Mouse (Mus musculus) forebrain, embryonic 13.5 days (tissue): Measurements from ENCODE around the gene Rbms1. TPM values are rescaled to one million over a fixed set of nuclear protein-coding genes. Genes with fewer than 3 reads are reported as not detected.

ENCODE experiments used
- ATAC-seq: fragments of 200-750 bp; cut with Nextera tagmentation; 2 replicates; pipeline ENCODE4 v1.8.0; 2017
- H3K27ac ChIP-seq: fragments of 300-500 bp; sonication (generic); 2 replicates; pipeline ENCODE4 v1.5.1; 2015; ENCODE audit warnings: inconsistent platforms, mild to moderate bottlenecking, moderate library complexity
- H3K27me3 ChIP-seq: fragments of 300-500 bp; sonication (generic); 2 replicates; pipeline ENCODE4 v1.6.1; 2015; ENCODE audit warnings: mild to moderate bottlenecking, inconsistent platforms
- H3K36me3 ChIP-seq: fragments of 300-500 bp; sonication (generic); 2 replicates; pipeline ENCODE4 v1.6.1; 2015; ENCODE audit warnings: mild to moderate bottlenecking, inconsistent platforms; ENCODE audit not compliant: poor library complexity, severe bottlenecking
- H3K4me1 ChIP-seq: fragments of 300-500 bp; sonication (generic); 2 replicates; pipeline ENCODE4 v1.6.1; 2015; ENCODE audit warnings: inconsistent platforms
- H3K4me2 ChIP-seq: fragments of 300-500 bp; sonication (generic); 2 replicates; pipeline ENCODE4 v1.6.1; 2015; ENCODE audit warnings: inconsistent platforms, mild to moderate bottlenecking, moderate library complexity
- H3K4me3 ChIP-seq: fragments of 300-500 bp; sonication (generic); 2 replicates; pipeline ENCODE4 v1.5.1; 2015; ENCODE audit warnings: mild to moderate bottlenecking, inconsistent platforms
- H3K9ac ChIP-seq: fragments of 300-500 bp; sonication (generic); 2 replicates; pipeline ENCODE4 v1.6.1; 2015; ENCODE audit warnings: mild to moderate bottlenecking, inconsistent platforms
- H3K9me3 ChIP-seq: fragments of 300-500 bp; sonication (generic); replicated peaks from 2 replicates; pipeline ENCODE4 v1.6.1; 2016; ENCODE audit warnings: inconsistent platforms
- WGBS: fragments of 180-500 bp; shearing (Covaris S2); methylation state at CpG from one replicate; pipeline ENCODE4 v1.1.7; 2015; 5-methylcytosine and 5-hydroxymethylcytosine counted together
- polyA plus RNA-seq: library from polyadenylated mRNA; unstranded; fragments of >200 nt; fragmentation: Nextera tagmentation; extraction: Ambion mirVana; gene quantifications from 2 replicates; pipeline ENCODE4 v1.2.1, GENCODE M21; 2015

Rbms1 gene
- polyA plus RNA-seq, 1 experiment from 2014 or later, result 14.2 TPM

GRCm38 (mm10) chr2:60883043-60883365, 80.0 kb downstream of the Rbms1 start:
- 82% methylated on average over 3 of the region's 3 CpGs for WGBS
- no peaks in the 10 kb centered on the region; the same call in 1 of the 2 replicates for H3K9me3 ChIP-seq
- H3K4me2 ChIP-seq, result no peak overlapping the region
- peaks cover 18% of the 10 kb centered on the region for H3K4me1 ChIP-seq
- H3K27ac ChIP-seq, result no peak overlapping the region
- no peaks in the 10 kb centered on the region for H3K36me3 ChIP-seq
- H3K9ac ChIP-seq, result no peak overlapping the region
- peaks cover 85% of the 10 kb centered on the region for H3K27me3 ChIP-seq
- no peak for ATAC-seq
- H3K4me3 ChIP-seq, result no peak overlapping the region

DNA sequence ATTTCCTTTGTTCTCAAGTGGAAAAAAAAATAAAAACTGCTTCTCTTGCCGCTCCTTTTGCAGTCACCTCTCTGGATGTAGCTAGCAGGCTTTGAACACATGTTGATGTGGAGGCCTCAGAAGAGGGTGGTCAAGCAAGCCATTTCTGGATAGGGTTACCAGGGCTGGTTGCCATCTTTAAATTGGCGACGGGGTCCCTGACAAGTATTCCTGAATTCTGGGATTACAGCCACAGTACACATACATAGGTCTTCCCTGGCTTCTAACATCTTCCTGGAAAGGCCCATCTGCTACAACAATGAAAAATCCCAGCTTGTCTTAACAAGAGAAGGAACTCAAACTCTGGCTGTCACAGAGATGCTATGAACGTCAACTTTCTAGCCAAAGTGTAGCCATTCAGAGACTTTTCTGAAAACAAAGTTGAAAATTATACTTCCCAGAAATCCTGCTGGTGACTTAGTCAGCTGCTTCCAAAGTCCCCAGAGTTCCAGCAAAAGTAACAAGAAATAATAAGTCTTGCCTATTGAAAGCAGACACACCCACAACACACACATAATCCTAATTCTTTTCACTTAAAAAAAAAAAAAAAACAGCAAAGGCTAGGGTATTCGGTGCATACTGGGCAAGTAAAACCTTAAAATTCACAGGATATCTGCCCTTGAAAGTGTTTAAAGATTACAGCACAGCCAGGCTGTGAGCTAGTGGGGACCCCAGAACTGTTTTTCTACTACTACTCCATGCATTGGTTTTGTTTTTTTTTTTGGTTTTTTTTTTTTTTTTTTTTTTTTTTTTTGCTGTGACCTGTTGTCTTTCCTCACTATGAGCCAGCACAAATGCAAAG, 80.6 kb downstream of the Rbms1 start:
- Histone ChIP-seq H3K4me1 (peaks cover 18% of the 10 kb centered on the region), H3K9ac (no peak overlapping the region), H3K27ac (no peak overlapping the region), H3K4me2 (no peak overlapping the region), H3K4me3 (no peak overlapping the region), H3K27me3 (peaks cover 88% of the 10 kb centered on the region), H3K9me3 (no peaks in the 10 kb centered on the region; the same call in 1 of the 2 replicates), H3K36me3 (no peaks in the 10 kb centered on the region)
- 50% methylated on average over 5 of the region's 5 CpGs for WGBS
- no peak for ATAC-seq

DNA sequence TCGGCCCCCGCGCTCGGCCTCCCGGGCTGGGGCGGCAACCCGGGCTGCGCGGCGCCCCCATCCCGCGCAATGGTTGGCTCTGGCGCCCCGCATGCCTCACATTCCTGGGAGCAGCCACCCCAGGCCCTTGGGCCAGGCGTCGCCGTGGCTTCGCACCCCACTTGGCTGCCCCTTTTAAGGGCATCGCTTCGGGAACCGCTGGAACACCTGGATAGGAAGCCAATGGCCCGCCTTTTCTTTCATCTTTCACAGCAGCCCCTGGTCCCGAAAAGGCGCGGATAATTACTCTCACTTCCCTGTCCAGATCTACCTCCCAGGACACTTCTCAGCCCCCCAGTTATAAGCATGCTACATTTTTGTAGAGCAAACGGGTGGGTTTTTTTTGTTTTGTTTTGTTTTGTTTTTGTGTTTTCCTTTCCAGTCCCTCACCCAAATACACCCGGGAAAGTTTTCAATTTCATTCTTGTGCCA, 81.4 kb downstream of the Rbms1 start:
- Histone ChIP-seq H3K27me3 (peaks cover 90% of the 10 kb centered on the region), H3K4me2 (peak overlapping the region; percentile 97)
- no peak; the same call in 1 of the 2 replicates for ATAC-seq

DNA sequence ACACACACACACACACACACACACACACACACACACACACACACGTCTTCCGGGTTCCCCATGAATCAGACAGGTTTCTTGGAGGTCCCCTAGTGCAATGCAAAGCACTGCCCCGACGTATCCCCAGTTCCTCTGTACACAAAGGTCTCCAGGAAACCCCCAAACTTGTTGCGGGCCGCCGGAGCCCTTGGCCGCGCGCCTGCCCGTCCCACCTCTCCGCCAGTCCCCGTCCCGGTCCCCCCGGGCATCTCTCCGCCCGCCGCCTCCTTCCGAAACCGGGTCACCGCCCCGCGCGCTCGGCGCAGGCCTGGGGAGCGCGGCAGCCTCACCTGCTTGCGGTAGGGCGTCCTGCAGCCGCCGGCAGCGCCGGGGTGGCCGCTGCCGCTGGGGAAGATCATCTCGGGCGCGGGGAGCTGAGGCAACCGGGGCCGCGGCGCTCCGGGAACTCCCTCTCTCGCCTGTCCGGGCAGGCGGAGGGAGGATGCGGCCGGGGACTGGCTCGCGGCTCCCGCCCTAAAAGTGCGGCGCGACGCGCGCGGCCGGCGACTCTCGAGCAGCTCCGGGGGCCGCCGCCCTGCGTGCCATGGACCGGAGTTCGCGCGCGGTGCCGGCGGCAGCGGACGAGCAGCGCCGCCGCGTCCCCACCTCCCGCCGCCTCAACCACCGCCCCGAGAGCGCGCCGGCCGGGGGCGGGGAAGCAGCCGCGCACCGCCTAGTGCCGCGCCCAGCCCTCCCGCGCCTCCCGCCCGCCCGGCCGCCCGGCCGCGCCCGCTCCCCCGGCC, 82.0 kb downstream of the Rbms1 start:
- Histone ChIP-seq H3K4me3 (peak overlapping the region; percentile 72), H3K9ac (peak overlapping the region; percentile 73), H3K27ac (no peak overlapping the region), H3K4me2 (peak overlapping the region; percentile 97), H3K9me3 (no peaks in the 10 kb centered on the region; the same call in 1 of the 2 replicates), H3K36me3 (no peaks in the 10 kb centered on the region), H3K4me1 (peaks cover 18% of the 10 kb centered on the region), H3K27me3 (peaks cover 94% of the 10 kb centered on the region)
- WGBS, result under 1% methylated on average over 59 of the region's 104 CpGs
- peak; percentile 88 for ATAC-seq

More for the DNA sequence above, 81.4 kb downstream of the Rbms1 start:
- WGBS, result 1% methylated on average over 17 of the region's 27 CpGs
- H3K36me3 ChIP-seq, result no peaks in the 10 kb centered on the region
- H3K4me1 ChIP-seq, result peaks cover 18% of the 10 kb centered on the region
- H3K9me3 ChIP-seq, result no peaks in the 10 kb centered on the region; the same call in 1 of the 2 replicates
- peak overlapping the region; percentile 73 for H3K9ac ChIP-seq
- H3K4me3 ChIP-seq, result peak overlapping the region; percentile 72
- H3K27ac ChIP-seq, result no peak overlapping the region

DNA sequence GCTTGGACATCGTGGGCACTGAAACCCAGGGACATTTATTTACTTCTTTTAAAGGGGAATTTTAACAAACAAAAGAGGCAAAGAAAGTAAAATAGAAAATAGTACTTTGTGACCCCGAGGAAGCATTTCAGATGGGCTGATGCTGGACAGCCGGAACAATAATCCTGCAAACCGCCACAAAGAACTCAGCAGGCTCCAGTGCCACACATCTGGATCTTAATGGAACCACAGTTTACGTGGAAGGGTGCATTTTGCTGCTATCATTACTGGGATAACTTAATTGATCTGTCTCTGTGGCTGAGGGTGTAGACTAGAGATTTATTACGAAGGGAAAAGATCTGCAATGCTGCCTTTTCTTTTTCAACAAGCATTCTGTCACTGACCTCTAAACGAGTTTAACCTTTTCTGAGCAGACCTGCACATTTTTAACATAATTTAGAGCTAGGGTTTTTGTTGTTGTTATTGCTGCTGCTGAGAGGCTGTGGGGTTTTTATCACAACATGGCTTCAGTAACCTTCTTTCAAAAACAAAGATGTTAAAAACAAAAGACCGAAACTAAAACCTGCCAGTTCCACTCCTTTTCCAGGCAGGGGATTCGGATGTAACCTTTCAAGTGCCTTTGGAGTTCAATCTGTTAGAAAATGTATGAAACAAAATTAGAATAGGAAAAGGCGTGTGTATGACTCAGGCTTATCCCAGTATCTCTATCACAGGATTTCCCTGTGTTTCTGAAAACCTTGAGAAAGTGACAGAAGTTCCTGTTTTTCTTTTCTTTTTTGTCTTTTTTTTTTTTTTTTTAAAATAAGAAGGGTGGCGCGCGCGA, 82.8 kb downstream of the Rbms1 start:
- Histone ChIP-seq H3K4me3 (peak overlapping the region; percentile 72), H3K36me3 (no peaks in the 10 kb centered on the region), H3K4me1 (peaks cover 18% of the 10 kb centered on the region), H3K9ac (no peak overlapping the region), H3K27me3 (peaks cover 94% of the 10 kb centered on the region), H3K4me2 (peak overlapping the region; percentile 97), H3K27ac (no peak overlapping the region), H3K9me3 (no peaks in the 10 kb centered on the region)
- ATAC-seq, result no peak
- WGBS, result under 1% methylated on average over 14 of the region's 14 CpGs

- Histone ChIP-seq H3K27me3 (peaks cover 94% of the 10 kb centered on the region), H3K4me3 (no peak overlapping the region), H3K9me3 (no peaks in the 10 kb centered on the region), H3K9ac (no peak overlapping the region), H3K4me2 (peak overlapping the region; percentile 97), H3K4me1 (peaks cover 18% of the 10 kb centered on the region), H3K36me3 (no peaks in the 10 kb centered on the region), H3K27ac (no peak overlapping the region)
- no peak for ATAC-seq
- 3% methylated on average over 5 of the region's 5 CpGs for WGBS
These were observed 83.7 kb downstream of the Rbms1 start for GRCm38 (mm10) chr2:60879141-60879818.

DNA sequence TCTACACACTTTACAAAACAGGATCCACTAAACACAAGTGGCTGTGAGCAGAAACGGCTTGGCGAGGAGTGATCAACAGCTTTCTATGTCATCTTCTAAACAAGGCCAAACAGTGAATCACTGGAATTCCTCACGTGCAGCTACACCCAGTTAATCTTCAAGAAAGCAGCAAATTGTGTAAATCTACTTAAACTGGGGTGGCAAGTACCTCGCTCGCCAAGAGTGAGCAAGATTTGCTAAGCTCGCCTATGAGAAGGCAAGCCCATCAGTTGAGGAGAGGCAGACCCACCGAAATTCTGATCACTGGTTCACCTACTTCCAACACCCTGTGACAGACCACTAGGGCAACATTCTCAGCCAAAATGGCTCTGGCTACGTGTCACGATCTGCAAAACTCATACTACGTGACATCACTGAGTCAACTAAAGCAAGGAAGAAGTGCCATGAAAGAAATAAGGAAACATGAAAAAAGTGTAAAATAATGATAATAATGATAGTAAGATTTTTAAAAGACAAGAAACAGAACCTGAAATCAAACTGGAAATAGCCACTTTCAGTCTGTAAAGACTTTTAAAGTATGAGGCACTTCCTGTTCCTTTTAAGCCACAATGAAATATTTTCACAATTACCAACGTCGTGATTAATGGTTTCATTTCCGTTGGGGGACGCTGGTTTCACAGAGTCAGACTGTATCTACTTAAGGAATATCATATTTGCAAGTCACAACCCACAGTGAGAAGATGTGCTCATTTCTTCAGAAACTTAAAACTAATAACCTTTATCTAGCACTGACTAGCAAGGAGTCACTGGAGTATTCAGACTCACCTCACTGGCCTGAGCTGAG, 85.2 kb downstream of the Rbms1 start:
- 76% methylated on average over 14 of the region's 14 CpGs for WGBS
- ATAC-seq, result no peak
- Histone ChIP-seq H3K27ac (no peak overlapping the region), H3K9me3 (no peaks in the 10 kb centered on the region), H3K36me3 (no peaks in the 10 kb centered on the region), H3K27me3 (peaks cover 97% of the 10 kb centered on the region), H3K9ac (no peak overlapping the region), H3K4me2 (no peak overlapping the region), H3K4me3 (no peak overlapping the region), H3K4me1 (peaks cover 18% of the 10 kb centered on the region)

DNA sequence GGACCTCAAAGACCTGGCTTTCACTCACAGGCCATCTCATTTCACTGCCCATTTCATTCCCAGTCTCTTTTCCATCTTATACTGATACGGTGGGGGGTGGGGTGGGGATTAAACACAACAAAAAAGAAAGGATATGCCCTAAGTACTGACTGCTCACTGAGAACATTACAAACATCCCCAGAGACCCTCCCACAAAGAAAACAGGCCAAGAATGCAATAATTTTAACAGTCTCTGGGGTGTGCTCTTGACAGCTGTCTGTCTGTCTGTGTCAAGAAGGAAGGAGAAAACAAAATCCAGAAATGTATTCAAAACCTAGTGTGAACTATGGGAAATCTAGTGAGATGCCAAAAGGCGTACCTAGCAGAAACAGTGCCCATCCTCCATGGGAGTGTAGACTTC, 86.1 kb downstream of the Rbms1 start:
- Histone ChIP-seq H3K27me3 (peaks cover 97% of the 10 kb centered on the region), H3K36me3 (no peaks in the 10 kb centered on the region), H3K4me3 (no peak overlapping the region), H3K4me1 (peaks cover 18% of the 10 kb centered on the region), H3K9me3 (no peaks in the 10 kb centered on the region), H3K4me2 (no peak overlapping the region), H3K9ac (no peak overlapping the region), H3K27ac (no peak overlapping the region)
- 47% methylated on average over 2 of the region's 2 CpGs for WGBS
- no peak for ATAC-seq

DNA sequence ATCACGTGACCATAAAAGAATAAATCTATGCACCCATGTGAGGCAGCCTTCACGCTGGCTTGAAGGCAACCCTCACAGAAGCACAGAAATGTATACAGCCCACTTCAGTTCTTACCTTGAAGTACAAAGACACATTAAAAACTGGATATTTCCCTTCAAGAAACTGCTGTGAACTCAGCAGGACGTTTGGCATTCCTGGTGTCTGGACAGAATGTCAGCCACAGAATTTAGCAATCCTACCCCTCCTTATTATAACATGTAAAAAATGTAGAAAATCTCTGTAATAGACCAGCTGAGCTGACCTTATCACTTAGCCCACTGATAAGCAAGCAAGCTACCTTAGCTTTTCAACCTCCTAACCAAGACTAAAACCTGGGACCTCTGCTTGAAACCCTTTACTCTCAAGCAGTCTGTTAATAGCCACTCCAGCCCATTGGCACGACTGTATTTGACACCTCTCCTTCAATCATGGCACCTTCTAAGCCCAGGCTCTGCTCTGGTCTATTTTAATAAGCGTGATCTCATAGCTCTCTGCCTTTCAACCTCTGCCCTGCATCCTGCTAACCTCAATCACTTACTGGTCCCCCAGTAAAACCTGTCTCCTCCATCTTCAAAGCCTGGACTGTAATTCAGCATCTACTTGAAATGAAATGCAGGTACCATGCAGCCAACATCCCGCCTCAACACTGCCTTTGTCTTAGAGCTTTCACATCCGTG, 90.7 kb downstream of the Rbms1 start:
- Histone ChIP-seq H3K9ac (no peak overlapping the region), H3K4me2 (no peak overlapping the region), H3K4me1 (no peaks in the 10 kb centered on the region), H3K27ac (no peak overlapping the region), H3K36me3 (no peaks in the 10 kb centered on the region), H3K27me3 (peaks cover 73% of the 10 kb centered on the region), H3K4me3 (no peak overlapping the region), H3K9me3 (no peaks in the 10 kb centered on the region)
- no peak for ATAC-seq
- 85% methylated on average over 7 of the region's 7 CpGs for WGBS

DNA sequence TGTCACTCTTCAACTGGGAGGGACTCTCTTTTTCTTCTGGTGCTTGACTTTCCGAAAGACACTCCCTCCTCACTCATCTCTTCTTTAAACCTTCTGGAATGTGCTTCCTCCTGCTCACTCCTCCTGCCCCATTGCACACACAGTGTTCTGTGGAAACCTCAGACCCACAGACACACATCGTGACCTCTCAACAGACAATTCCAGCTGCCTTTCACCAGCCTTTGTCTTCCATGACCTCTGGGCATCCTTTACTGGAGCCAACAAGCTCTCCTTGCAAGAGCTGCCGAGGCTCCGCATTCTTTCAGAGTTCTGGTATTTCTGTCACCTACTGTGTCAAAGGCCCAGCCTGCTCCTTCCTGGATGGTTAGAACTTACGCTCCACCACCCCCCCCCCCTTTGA, 92.0 kb downstream of the Rbms1 start:
- H3K4me2 ChIP-seq, result no peak overlapping the region
- H3K4me3 ChIP-seq, result no peak overlapping the region
- 23% methylated on average over 5 of the region's 5 CpGs for WGBS
- no peaks in the 10 kb centered on the region for H3K4me1 ChIP-seq
- H3K27me3 ChIP-seq, result peaks cover 64% of the 10 kb centered on the region
- ATAC-seq, result no peak
- H3K9ac ChIP-seq, result no peak overlapping the region
- H3K36me3 ChIP-seq, result no peaks in the 10 kb centered on the region
- no peaks in the 10 kb centered on the region for H3K9me3 ChIP-seq
- H3K27ac ChIP-seq, result no peak overlapping the region
